Mouse (Mus musculus): Measurements from ENCODE around the gene Apol6. TPM values are rescaled to one million over a fixed set of nuclear protein-coding genes. Genes with fewer than 3 reads are reported as not detected.

Gene Apol6
- polyA plus RNA-seq, 1 experiment from 2014 or later = not detected

- no peak overlapping the region for H3K4me3 ChIP-seq (ENCODE audit: low read depth, low read length)
- H3K27ac ChIP-seq (ENCODE audit: low read depth) = no peak overlapping the region
- no peaks in the 10 kb centered on the region for H3K4me1 ChIP-seq (ENCODE audit: insufficient read depth)
- 39% methylated on average over 15 of the region's 15 CpGs for WGBS (ENCODE audit: insufficient replicate concordance)
- H3K27me3 ChIP-seq (ENCODE audit: insufficient read depth, low read length) = no peaks in the 10 kb centered on the region
- no peak overlapping the region for H3K9ac ChIP-seq (replicated peaks)
- no peak overlapping the region for H3K4me2 ChIP-seq (ENCODE audit: low read depth, low read length)
- no peak for DNase-seq
- no peaks in the 10 kb centered on the region for H3K36me3 ChIP-seq (replicated peaks; ENCODE audit: insufficient read depth, low read length)
- ATAC-seq = no peak
- TF ChIP-seq CTCF (IDR thresholded peaks at IDR 0.05; ENCODE audit: low read depth) (no peak), EP300 (IDR thresholded peaks at IDR 0.05; ENCODE audit: low read depth) (no peak)
- H3K9me3 ChIP-seq (ENCODE audit: low read length) = no peaks in the 10 kb centered on the region
These were observed 30.7 kb upstream of the Apol6 start for GRCm38 (mm10) chr15:77013753-77014241.

- no peak for ATAC-seq
- 61% methylated on average over 6 of the region's 6 CpGs for WGBS (ENCODE audit: insufficient replicate concordance)
- Histone ChIP-seq H3K9me3 (ENCODE audit: low read length) (no peaks in the 10 kb centered on the region), H3K9ac (replicated peaks) (no peak overlapping the region), H3K4me3 (ENCODE audit: low read depth, low read length) (no peak overlapping the region), H3K4me1 (ENCODE audit: insufficient read depth) (no peaks in the 10 kb centered on the region), H3K27me3 (ENCODE audit: insufficient read depth, low read length) (no peaks in the 10 kb centered on the region), H3K36me3 (replicated peaks; ENCODE audit: insufficient read depth, low read length) (no peaks in the 10 kb centered on the region), H3K4me2 (ENCODE audit: low read depth, low read length) (no peak overlapping the region), H3K27ac (ENCODE audit: low read depth) (no peak overlapping the region)
- DNase-seq = no peak
- no peak for TF ChIP-seq EP300 (IDR thresholded peaks at IDR 0.05; ENCODE audit: low read depth)
- no peak for TF ChIP-seq CTCF (IDR thresholded peaks at IDR 0.05; ENCODE audit: low read depth)
These were observed 30.1 kb upstream of the Apol6 start for GRCm38 (mm10) chr15:77014431-77014830.

- Histone ChIP-seq H3K4me1 (ENCODE audit: insufficient read depth) (no peaks in the 10 kb centered on the region; the same call in 1 of the 2 replicates), H3K27me3 (ENCODE audit: insufficient read depth, low read length) (no peaks in the 10 kb centered on the region), H3K9me3 (ENCODE audit: low read length) (no peaks in the 10 kb centered on the region), H3K4me2 (ENCODE audit: low read depth, low read length) (no peak overlapping the region), H3K36me3 (replicated peaks; ENCODE audit: insufficient read depth, low read length) (no peaks in the 10 kb centered on the region), H3K9ac (replicated peaks) (no peak overlapping the region), H3K4me3 (ENCODE audit: low read depth, low read length) (no peak overlapping the region), H3K27ac (ENCODE audit: low read depth) (no peak overlapping the region)
- TF ChIP-seq EP300 (IDR thresholded peaks at IDR 0.05; ENCODE audit: low read depth) = no peak
- no peak for TF ChIP-seq CTCF (IDR thresholded peaks at IDR 0.05; ENCODE audit: low read depth)
- 63% methylated on average over 4 of the region's 4 CpGs for WGBS (ENCODE audit: insufficient replicate concordance)
- DNase-seq (no peak), ATAC-seq (no peak)
These were observed 29.5 kb upstream of the Apol6 start for GRCm38 (mm10) chr15:77014985-77015384.

GRCm38 (mm10) chr15:77016509-77016908 lies 28.0 kb upstream of the Apol6 start:
- ATAC-seq (no peak), DNase-seq (no peak)
- Histone ChIP-seq H3K4me1 (ENCODE audit: insufficient read depth) (no peaks in the 10 kb centered on the region; the same call in 1 of the 2 replicates), H3K9me3 (ENCODE audit: low read length) (no peaks in the 10 kb centered on the region), H3K4me3 (ENCODE audit: low read depth, low read length) (no peak overlapping the region), H3K27ac (ENCODE audit: low read depth) (no peak overlapping the region), H3K4me2 (ENCODE audit: low read depth, low read length) (no peak overlapping the region), H3K27me3 (ENCODE audit: insufficient read depth, low read length) (no peaks in the 10 kb centered on the region), H3K9ac (replicated peaks) (no peak overlapping the region), H3K36me3 (replicated peaks; ENCODE audit: insufficient read depth, low read length) (no peaks in the 10 kb centered on the region)
- TF ChIP-seq CTCF (IDR thresholded peaks at IDR 0.05; ENCODE audit: low read depth) (no peak), EP300 (IDR thresholded peaks at IDR 0.05; ENCODE audit: low read depth) (no peak)
- 82% methylated on average over 6 of the region's 6 CpGs for WGBS (ENCODE audit: insufficient replicate concordance)

GRCm38 (mm10) chr15:77017897-77018296 lies 26.6 kb upstream of the Apol6 start:
- Histone ChIP-seq H3K27ac (ENCODE audit: low read depth) (no peak overlapping the region), H3K9ac (replicated peaks) (no peak overlapping the region), H3K9me3 (ENCODE audit: low read length) (no peaks in the 10 kb centered on the region), H3K4me1 (ENCODE audit: insufficient read depth) (no peaks in the 10 kb centered on the region; the same call in 1 of the 2 replicates), H3K27me3 (ENCODE audit: insufficient read depth, low read length) (no peaks in the 10 kb centered on the region), H3K36me3 (replicated peaks; ENCODE audit: insufficient read depth, low read length) (no peaks in the 10 kb centered on the region), H3K4me2 (ENCODE audit: low read depth, low read length) (no peak overlapping the region), H3K4me3 (ENCODE audit: low read depth, low read length) (no peak overlapping the region)
- TF ChIP-seq CTCF (IDR thresholded peaks at IDR 0.05; ENCODE audit: low read depth) (no peak), EP300 (IDR thresholded peaks at IDR 0.05; ENCODE audit: low read depth) (no peak)
- DNase-seq = no peak
- no peak for ATAC-seq

- Histone ChIP-seq H3K9me3 (ENCODE audit: low read length) (no peaks in the 10 kb centered on the region), H3K4me2 (ENCODE audit: low read depth, low read length) (no peak overlapping the region), H3K4me3 (ENCODE audit: low read depth, low read length) (no peak overlapping the region), H3K27ac (ENCODE audit: low read depth) (no peak overlapping the region), H3K36me3 (replicated peaks; ENCODE audit: insufficient read depth, low read length) (no peaks in the 10 kb centered on the region), H3K9ac (replicated peaks) (no peak overlapping the region), H3K27me3 (ENCODE audit: insufficient read depth, low read length) (no peaks in the 10 kb centered on the region), H3K4me1 (ENCODE audit: insufficient read depth) (no peaks in the 10 kb centered on the region; the same call in 1 of the 2 replicates)
- no peak for ATAC-seq
- no peak for DNase-seq
- TF ChIP-seq EP300 (IDR thresholded peaks at IDR 0.05; ENCODE audit: low read depth) = no peak
- TF ChIP-seq CTCF (IDR thresholded peaks at IDR 0.05; ENCODE audit: low read depth) = peak; percentile 50
- 49% methylated on average over 6 of the region's 6 CpGs for WGBS (ENCODE audit: insufficient replicate concordance)
These were observed 25.7 kb upstream of the Apol6 start for GRCm38 (mm10) chr15:77018740-77019340.

Measured in liver, postnatal 0 days (tissue).